Mouse (Mus musculus) frontal cortex, postnatal 36 days (tissue): ENCODE results near the gene Clrn3.
"Not testable (repeated sequence)": the region's sequence is repeated elsewhere in the genome, so short reads cannot be mapped to it uniquely, and the experiment has no call there.

Experiments used
- DNase-seq, 2 experiments: peaks; one replicate each; pipeline ENCODE4 v3.0.0; 2022; ENCODE audit warnings: low spot score in 2 of 2

The Clrn3 gene

DNA sequence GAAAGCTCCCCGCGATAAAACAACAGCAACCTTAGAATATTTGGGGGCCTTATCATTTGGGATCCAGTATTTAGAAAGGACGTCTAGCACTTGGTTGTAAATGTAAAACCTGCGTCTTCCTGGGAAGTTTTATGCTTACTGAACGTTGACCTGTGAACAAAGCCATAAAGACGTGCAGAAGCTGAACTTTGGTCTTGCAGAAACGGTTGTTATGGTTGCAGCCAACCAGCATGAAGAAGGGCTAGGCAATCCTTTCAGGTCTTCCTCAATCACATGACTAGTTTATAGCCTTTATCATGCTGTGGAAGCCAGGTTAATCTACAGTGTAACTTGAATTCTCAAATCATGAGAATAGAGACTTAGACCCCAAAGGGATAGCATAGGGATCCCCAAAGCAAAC lies at the start of gene Clrn3:
Gene Clrn3, minus strand, starts transcription at position 140 of the 400 bp plus-strand sequence.
- no peak for DNase-seq

GRCm38 (mm10) chr7:135576329-135576728 lies 47.9 kb upstream of the Clrn3 start:
- DNase-seq = no peak

- not testable (repeated sequence) for DNase-seq
These were observed 47.0 kb upstream of the Clrn3 start for GRCm38 (mm10) chr7:135575319-135576069.

GRCm38 (mm10) chr7:135571951-135572559 lies 43.6 kb upstream of the Clrn3 start:
- peak in 1 of 2 experiments; percentile 39 for DNase-seq

DNA sequence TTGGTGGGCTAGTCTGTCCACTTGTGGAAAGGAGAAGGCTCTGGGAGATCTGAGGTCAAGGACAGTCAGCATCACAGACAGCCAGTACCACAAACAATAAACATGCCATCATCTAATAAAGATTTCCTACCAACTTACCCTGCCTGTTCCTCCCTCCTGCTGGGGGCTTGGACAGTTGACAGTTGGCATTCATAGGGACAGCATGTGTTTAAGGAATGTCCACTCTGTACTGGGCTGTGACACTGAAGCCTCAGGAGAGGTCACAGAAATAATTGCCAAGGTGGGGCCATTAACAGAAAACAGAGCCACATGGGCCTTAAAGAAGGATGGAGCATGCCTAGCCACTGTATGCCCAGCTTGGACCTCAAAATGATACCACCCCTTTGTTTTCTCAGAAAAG lies 42.9 kb upstream of the Clrn3 start:
- DNase-seq = no peak

DNA sequence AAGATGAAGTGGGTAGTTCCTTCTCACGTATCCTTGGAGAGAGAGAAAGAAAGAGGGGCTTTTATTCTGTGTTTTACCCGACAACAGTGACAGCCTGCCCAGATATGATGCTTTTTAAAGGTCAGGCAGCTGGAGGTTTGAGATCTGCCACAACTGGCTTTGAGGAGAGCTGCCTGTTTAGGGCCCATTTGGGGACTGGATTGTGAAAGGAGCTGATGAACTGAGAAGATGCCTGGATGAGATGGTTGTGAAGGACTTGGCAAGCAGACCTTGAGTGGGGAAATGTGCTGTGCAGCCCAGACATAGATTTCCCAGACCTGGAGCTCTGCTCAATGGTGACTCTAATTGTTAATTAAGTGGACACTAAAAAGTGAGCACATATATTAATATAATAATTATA lies 40.1 kb upstream of the Clrn3 start:
- no peak for DNase-seq

DNA sequence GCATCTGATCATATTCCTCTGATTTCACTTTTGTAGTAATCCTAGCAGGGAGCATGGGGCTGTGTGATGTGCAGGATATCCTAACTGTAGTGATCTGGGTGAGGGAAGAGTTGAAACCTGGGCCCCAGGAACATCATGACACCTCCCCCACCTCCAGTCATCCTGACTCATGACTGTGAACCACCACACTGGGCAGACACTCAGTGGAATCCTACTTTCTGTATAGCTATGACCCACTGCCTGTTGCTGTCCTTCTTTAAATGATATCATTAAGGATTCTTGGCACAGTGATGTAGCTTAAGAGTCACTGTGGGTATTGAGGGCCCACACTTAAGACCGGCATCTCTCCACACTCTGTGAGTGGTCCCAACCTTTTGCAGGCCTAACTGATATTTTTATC lies 39.1 kb upstream of the Clrn3 start:
- DNase-seq = no peak

GRCm38 (mm10) chr7:135566013-135566412 lies 37.6 kb upstream of the Clrn3 start:
- DNase-seq = no peak

DNA sequence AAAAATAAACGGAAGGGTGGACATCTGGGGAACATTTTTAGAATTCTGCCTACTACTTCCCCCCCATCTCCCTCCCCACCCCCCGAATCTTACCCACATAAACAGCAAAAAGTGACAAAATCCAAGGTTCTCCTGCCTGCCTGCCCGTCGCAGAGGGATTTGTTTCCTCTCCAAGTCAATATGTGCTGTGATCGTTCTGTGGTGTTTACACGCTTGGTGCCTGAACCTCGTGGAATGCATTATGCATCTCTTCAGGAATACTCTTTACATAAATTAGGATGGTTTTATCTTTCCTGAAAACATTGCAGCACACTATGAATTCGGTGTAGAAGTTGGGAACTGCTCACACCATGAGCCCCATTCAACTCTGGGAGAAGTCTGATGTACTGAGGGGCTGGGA lies 35.6 kb upstream of the Clrn3 start:
- no peak for DNase-seq

DNA sequence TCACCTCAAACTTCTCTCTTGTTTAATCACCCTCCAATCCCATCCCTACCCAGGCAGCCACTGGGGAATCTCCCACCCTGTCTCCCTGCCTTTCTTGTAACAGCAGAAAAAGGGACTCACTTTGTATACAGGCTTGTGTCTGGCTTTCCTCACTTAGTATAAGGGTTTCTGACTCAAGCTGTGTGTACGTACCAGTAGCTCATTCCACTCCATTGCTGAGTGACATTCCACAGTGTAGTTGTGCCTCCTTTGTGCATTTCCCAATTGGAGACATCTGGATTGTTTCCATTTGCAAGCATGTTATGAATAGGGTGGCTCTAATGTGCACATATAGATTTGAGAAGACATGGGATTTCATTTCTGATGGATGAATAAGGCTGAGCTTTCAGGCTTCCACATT lies 31.8 kb upstream of the Clrn3 start:
- no peak for DNase-seq

DNA sequence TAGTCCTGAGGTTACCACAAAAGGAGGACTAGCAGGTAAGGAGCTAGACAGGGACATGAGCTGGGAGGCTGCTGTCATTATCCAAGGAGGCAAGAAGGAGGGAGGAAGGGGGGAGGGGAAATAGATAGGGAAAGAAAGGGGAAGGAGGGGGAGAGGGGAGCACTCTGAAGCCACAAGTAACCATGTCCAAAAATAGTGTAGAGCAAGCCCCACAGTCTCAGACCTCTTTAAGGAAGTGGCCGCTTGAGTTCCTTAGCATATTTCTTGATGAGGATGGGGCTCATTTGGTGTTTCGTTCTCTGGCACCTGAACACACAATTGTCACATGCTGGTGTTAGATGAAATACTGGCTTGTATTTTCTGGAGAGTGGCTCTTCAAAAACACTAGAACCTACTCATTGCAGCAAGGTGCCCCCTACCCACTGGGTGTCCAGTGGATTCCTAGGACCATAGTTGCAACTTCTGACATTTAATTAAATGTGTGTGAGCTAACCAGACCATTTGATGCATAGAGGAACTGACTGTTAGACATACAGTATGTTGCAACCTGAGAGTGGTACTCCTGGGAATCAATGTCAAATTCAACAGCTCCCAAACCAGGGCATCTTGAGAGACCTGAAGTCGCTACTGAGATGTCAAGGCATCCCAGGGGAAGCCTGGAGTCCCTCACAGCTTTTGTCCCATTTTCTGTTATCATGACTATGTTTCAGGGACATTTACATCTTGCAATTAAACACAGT lies 28.4 kb upstream of the Clrn3 start:
- no peak for DNase-seq

GRCm38 (mm10) chr7:135553550-135553949 lies 25.1 kb upstream of the Clrn3 start:
- no peak for DNase-seq

DNA sequence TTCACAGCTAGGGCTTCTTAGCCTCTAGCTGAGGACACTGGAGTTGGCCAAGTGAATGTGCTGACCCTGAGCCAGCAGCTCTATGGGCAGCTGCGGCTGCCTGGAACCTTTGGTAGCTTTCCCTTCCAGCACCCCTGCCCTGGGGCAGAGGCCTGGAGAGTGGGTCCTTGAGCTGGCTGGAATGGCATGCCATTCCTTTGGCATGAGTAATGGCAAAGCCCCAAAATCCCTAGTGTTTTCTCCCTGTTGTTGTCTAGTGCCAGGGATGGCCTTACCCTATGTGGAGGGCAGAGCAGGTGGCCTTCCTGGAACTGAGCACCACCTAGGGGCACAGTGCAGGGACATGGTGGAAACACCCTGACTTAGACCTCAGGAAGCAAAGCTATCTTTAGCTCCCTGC lies 23.1 kb upstream of the Clrn3 start:
- DNase-seq = no peak

DNA sequence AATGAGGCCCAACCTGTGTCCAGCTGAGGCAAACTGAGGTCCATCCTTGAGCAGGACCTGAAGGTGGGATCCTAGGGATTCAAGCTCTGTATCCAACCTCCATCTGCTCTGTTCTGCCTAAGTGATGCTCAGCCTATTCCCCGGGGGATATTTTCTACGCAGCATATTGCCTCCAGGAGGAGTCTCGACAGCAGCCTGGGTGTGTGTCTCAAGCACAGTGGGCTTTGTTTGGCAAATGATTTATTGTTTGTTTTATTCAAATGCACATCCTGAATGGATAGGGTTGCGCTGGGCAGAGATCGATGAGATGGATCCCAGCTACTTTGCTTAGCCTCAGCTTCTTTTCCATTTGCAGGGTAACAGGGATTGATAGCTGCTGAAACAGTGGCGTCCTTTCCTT lies 20.0 kb upstream of the Clrn3 start:
- DNase-seq = no peak

- no peak for DNase-seq
These were observed 18.1 kb upstream of the Clrn3 start for GRCm38 (mm10) chr7:135546530-135546929.

GRCm38 (mm10) chr7:135545957-135546356 lies 17.5 kb upstream of the Clrn3 start:
- DNase-seq = no peak

DNA sequence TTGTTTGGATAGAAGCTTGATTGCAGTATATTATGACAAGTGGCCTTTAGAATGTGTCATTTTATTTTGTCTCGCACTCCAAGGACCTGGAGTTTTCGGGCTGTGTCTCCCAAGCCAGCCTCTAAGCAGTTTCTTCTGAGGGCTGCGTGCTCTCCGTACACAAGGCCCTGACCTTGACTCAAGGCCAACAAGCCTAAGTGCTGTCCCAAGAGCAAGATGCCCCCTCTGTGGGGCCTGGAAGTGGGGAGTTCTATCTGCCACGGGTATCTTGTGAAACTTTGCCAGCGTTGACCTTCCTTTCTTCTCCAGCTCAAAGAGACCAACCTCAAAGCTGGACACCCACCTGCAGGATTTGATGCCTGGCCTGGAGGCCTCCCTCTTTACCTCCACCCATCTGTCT lies 15.9 kb upstream of the Clrn3 start:
- DNase-seq = no peak

DNA sequence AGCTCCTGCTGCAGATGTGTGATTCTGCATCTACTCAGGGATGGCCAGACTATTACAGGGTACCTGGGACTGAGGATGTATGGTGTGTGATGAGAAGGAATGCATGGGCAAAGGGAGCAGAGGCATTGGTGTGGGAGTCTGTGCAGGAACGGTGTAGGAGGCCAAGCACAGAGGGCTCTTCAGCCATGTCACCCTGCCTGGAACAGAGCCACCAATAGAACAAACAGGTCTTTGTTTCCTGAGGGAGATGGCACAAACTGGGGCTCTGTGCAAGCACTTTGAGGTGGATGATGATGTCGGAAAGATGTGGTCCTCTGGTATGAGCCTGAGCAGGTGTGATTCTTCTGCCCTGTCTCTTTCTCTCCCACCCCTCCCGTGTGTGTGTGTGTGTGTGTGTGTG lies 14.6 kb upstream of the Clrn3 start:
- DNase-seq = no peak

DNA sequence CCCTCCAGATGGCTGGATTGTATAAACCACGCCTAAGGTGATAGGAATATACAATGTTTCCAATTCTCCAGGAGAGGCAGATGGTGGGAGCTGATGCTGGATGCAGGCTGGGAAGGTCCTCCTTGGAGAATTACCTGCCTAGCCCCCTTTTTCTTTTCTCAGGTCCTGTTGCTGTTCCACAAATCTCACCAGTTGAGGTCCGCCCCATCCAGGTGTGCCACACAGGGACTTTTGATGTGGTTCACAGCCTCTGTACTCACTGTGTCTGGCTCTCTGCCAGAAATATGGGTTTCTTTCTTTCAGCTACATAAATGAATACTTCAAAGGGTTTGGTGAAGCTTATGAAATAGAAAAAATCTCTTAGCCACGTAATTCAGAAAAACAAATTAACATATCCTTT lies 13.8 kb upstream of the Clrn3 start:
- DNase-seq = no peak

DNA sequence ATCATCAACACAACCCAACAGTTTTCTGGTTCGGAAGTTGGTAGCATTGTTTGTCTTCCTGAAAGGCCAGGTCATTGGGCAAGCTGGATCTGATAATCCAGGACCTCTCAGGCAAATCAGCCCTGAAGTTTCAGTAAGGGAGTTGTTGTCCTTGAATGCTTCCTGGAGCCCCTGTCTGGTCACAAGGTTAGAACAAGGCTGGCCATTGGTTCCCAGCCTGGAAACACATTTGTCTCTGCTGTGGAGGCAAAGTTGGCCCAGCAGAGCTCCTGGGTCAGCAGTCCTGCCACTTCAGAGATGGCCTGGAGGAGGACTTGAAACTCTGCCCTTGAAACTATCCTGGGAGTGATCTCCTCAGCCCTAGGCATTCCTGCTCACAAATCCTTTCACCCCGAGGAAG lies 11.0 kb upstream of the Clrn3 start:
- DNase-seq = no peak

DNA sequence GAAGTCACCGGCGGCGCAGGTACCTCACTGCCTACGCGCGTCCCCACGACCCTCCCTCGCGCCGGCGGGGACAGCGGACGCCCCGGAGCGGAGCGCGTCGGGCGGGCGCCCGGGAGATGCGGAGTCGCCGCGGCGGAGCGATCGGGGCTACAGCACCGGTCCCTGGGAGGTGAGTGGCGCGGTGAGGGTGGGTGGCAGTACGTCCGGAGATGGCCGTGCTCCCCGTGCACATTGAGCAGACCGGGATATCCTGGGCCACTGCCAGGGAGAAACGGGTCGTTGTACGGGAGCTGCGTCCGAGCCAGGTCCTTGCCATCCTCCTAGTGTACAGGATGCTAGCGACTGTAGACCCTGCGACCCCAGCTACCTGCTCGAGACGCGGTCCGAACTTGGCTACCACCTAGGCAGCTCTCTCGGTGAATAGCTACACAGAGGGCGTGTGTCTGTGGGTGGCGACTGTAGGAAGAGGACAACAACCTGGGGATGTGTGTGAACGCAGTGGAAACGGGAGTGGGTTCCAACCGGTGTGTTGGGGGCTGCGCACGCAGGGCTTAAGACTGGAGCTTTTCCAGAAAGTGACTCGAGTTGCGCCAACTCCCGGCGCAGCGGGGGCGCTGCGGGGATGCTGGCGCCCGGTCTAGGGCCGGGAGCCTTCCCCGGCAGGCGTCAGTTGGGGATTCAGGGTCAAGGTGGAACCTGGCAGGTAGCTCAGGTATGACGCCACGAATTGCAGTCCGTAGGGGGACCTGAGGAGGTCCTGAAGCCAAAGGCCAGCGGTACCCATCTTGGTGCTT lies 9.7 kb upstream of the Clrn3 start:
- peak; percentile 35 to 53 for DNase-seq

DNA sequence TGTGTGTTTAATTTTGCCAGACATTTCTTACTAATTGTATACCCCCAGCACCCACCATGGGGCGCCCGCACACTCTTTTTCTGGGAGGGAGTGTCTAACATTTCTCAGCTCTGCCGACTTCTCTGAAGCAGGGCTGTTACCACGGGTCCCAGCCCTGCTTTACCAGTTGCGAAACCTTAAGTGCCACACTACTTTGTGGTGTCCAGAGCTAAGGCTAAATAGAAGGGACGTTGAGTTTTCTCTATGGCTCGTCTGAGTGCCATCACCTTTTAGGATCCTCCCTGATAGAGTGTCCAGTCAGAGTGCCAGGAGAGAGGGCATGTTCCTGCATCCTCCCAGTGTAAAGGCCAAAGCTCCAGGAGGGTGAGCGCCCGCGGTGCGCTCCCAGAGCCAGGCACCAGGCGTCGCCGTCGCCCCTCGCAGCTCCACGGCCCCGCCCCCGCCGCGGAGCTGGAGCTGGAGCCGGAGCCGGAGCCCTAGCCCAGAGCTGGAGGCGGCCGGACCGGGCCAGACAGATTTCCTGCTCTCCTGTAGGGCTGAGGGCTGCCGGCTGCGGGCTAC lies 9.0 kb upstream of the Clrn3 start, which contains the start of gene Ptpre:
Gene Ptpre, plus strand, starts transcription at position 141 of the 561 bp plus-strand sequence.
- peak; percentile 85 to 91 for DNase-seq
